Mouse (Mus musculus) spleen, adult 2 months (tissue): ENCODE measurements around the gene Ppm1b. TPM values are rescaled to one million over a fixed set of nuclear protein-coding genes. Genes with fewer than 3 reads are reported as not detected.

Source experiments
- DNase-seq, 2 experiments: peaks; one replicate each; pipeline versions ENCODE4 v3.0.0 to v3.0.0-alpha.2; 2012 to 2021; ENCODE audit warnings: low spot score in 2 of 2, low read depth in 1 of 2
- H3K27ac ChIP-seq: fragments of 200-500 bp; 2 replicates; pipeline ENCODE4 v1.5.1; 2012; ENCODE audit warnings: low read length, inconsistent platforms; ENCODE audit not compliant: insufficient read depth
- H3K27me3 ChIP-seq: fragments of 200-500 bp; 2 replicates; pipeline ENCODE4 v1.6.1; 2012; ENCODE audit warnings: mild to moderate bottlenecking, moderate library complexity, low read length, inconsistent platforms; ENCODE audit not compliant: control insufficient read depth, insufficient read depth
- H3K36me3 ChIP-seq: fragments of 200-500 bp; 2 replicates; pipeline ENCODE4 v1.6.1; 2012; ENCODE audit warnings: mild to moderate bottlenecking, low read length, inconsistent platforms; ENCODE audit not compliant: control insufficient read depth, insufficient read depth
- H3K4me1 ChIP-seq: fragments of 200-500 bp; 2 replicates; pipeline ENCODE4 v1.6.1; 2011; ENCODE audit warnings: inconsistent platforms; ENCODE audit not compliant: control insufficient read depth, insufficient read depth, insufficient read length
- H3K4me3 ChIP-seq: fragments of 200-500 bp; 2 replicates; pipeline ENCODE4 v1.5.1; 2011; ENCODE audit warnings: mild to moderate bottlenecking, inconsistent platforms; ENCODE audit not compliant: insufficient read depth, insufficient read length; ENCODE audit errors: extremely low read depth
- CTCF ChIP-seq: fragments of 200-500 bp; IDR thresholded peaks from 2 replicates; pipeline ENCODE4 v1.5.1; 2011; ENCODE audit warnings: mild to moderate bottlenecking, inconsistent platforms; ENCODE audit not compliant: insufficient read depth, insufficient read length, insufficient replicate concordance; ENCODE audit errors: extremely low read depth
- POLR2A ChIP-seq: fragments of 200-500 bp; IDR thresholded peaks from 2 replicates; pipeline ENCODE4 v1.6.1; 2011; ENCODE audit warnings: low read depth, low read length, inconsistent platforms
- WGBS: fragments of 180-500 bp; shearing (Covaris S2); methylation state at CpG from one replicate; pipeline ENCODE4 v1.1.7; 2018; 5-methylcytosine and 5-hydroxymethylcytosine counted together
- polyA plus RNA-seq: library from polyadenylated mRNA; depleted of rRNA; stranded (reverse); fragments of >200 nt; gene quantifications from 2 replicates; pipeline ENCODE4 v1.2.3, GENCODE M21; 2012

Gene Ppm1b
- polyA plus RNA-seq, 1 experiment, result 12.8 TPM

GRCm38 (mm10) chr17:84936301-84936700, 20.2 kb upstream of the Ppm1b start:
- Histone ChIP-seq H3K4me1 (no peaks in the 10 kb centered on the region), H3K36me3 (no peaks in the 10 kb centered on the region), H3K4me3 (no peak overlapping the region), H3K27me3 (no peaks in the 10 kb centered on the region), H3K27ac (no peak overlapping the region)
- TF ChIP-seq CTCF (no peak), POLR2A (no peak)
- WGBS, result 81% methylated on average over 9 of the region's 9 CpGs
- DNase-seq, result no peak

DNA sequence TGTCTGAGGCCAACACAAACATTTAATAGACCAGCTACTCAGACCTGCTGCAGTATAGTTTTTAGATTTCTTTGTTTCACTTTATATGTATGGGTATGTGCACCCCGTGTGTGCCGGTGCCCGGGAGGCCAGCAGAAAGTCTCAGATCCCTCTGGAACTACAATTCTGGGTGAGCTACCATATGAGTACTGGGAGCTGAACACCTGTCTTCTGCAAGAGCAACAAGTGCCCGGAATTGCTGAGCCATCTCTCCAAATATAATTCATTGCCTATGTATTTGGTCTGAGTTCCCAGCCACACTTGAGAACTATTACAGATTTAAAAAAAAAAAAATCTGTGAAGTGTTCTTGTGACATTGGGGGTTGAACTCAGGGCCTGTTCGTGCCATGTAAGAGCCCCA, 19.7 kb upstream of the Ppm1b start:
- no peaks in the 10 kb centered on the region for H3K4me1 ChIP-seq
- H3K27ac ChIP-seq, result no peak overlapping the region
- no peaks in the 10 kb centered on the region for H3K36me3 ChIP-seq
- no peak for TF ChIP-seq CTCF
- no peak for TF ChIP-seq POLR2A
- WGBS, result 96% methylated on average over 5 of the region's 5 CpGs
- no peaks in the 10 kb centered on the region for H3K27me3 ChIP-seq
- H3K4me3 ChIP-seq, result no peak overlapping the region
- no peak for DNase-seq

DNA sequence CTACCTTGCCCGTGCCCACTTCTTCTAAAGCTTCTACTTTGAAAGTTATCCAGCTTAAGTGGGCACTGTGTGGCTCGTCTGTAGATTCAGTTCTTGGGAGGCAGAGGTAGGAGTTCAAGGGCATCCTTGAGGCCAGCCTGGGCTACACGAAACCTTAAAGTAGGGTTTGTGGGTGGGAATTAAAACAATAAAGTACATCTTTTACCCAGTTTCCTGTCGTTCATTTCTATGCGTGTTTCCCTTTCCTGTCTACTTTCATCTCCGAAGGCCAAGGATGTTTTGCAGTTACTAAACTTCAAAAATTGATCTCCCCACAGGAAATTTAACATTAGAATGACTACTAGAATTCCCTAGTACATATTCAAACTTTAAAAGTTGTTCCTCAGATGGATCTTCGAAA, 19.3 kb upstream of the Ppm1b start:
- DNase-seq, result no peak
- Histone ChIP-seq H3K27me3 (no peaks in the 10 kb centered on the region), H3K36me3 (no peaks in the 10 kb centered on the region), H3K4me1 (no peaks in the 10 kb centered on the region), H3K4me3 (no peak overlapping the region), H3K27ac (no peak overlapping the region)
- no peak for TF ChIP-seq POLR2A
- TF ChIP-seq CTCF, result no peak
- 63% methylated on average over 7 of the region's 7 CpGs for WGBS

DNA sequence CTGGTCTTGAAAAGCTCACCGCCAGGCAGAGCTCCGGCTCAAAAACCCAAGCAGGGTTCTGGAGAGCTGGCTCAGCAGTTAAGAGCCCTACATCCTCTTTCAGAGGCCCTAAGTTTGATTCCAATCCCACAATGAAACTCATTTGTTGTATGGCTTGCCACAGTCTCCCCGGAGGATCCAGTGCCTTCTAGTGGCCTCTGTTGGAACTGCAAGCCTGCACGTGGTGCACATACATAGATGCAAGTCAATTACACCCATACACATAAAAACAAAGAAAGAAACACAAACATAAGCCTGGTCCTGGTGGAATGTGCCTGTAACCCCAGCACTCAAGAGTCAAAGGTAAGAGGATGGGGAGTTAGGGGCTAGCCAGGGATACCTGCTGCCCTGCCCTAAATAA, 18.3 kb upstream of the Ppm1b start:
- Histone ChIP-seq H3K27ac (no peak overlapping the region), H3K4me1 (no peaks in the 10 kb centered on the region), H3K36me3 (no peaks in the 10 kb centered on the region), H3K27me3 (no peaks in the 10 kb centered on the region), H3K4me3 (no peak overlapping the region)
- 97% methylated on average over 4 of the region's 4 CpGs for WGBS
- TF ChIP-seq CTCF (no peak), POLR2A (no peak)
- no peak for DNase-seq

DNA sequence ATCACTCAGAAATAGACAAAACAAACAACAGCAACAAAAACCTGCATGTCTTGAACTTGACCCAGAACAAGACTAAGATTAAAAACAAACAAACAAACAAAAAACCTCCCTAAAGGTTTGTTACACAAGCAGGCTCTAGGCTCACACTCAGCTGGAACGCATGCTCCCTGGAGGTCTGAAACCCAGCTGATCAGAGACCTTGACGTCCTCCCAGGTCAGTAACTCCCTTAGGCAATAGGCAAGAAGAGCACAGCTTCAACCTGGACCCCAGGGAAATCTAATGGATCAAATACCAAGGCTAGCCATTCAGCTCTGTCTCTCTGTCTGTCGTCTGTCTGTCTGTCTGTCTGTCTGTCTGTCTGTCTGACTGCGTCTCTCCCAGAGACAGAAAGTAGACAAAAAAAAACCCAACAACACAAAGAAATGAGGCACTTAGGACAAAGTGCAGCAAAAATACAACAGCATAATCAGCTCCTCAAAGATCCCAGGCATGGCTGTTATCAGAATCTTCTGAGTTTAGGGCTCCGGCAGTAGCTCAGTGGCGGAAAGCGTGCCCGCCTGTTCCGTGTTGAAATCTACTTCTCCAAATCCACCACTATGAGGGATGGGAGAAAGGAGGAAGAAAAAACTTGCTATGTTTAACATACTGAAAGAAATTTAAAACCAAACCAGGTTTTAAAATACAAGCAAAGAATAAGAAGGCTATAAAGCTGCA, 16.4 kb upstream of the Ppm1b start:
- no peak for DNase-seq
- Histone ChIP-seq H3K36me3 (no peaks in the 10 kb centered on the region), H3K27me3 (no peaks in the 10 kb centered on the region), H3K4me1 (no peaks in the 10 kb centered on the region), H3K4me3 (no peak overlapping the region), H3K27ac (no peak overlapping the region)
- no peak for TF ChIP-seq CTCF
- no peak for TF ChIP-seq POLR2A
- WGBS, result 71% methylated on average over 9 of the region's 9 CpGs

DNA sequence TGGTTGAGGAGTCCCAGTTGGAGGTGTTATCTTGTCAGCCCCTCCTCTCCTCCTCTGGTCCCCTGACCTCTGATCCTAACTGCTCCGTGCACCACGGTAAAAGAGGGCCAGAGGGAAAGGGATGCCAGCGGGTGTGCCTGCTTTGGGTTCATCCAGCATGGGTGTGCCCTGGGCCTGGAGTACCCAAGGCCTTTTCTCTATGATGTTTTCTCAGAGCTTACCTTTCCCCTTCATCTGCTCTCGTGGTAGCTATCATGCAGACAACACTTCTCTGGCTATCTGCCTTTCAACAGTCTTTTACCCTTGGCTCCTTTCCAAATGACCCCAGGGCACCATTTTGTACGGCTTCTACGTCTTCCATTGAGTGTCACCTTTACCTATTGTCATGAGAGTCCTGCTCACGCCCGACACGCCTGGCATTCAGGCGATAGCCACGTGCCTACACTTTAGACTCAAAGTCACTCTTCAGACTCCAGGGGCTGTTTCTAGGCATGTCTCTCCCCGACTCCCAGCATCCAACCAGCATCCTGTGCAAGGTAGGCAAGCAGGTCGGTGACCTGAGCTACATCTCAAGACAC, 15.2 kb upstream of the Ppm1b start:
- Histone ChIP-seq H3K4me3 (no peak overlapping the region), H3K27ac (no peak overlapping the region), H3K27me3 (no peaks in the 10 kb centered on the region), H3K4me1 (no peaks in the 10 kb centered on the region), H3K36me3 (no peaks in the 10 kb centered on the region)
- no peak for TF ChIP-seq CTCF
- TF ChIP-seq POLR2A, result no peak
- WGBS, result 90% methylated on average over 13 of the region's 13 CpGs
- DNase-seq, result no peak

DNA sequence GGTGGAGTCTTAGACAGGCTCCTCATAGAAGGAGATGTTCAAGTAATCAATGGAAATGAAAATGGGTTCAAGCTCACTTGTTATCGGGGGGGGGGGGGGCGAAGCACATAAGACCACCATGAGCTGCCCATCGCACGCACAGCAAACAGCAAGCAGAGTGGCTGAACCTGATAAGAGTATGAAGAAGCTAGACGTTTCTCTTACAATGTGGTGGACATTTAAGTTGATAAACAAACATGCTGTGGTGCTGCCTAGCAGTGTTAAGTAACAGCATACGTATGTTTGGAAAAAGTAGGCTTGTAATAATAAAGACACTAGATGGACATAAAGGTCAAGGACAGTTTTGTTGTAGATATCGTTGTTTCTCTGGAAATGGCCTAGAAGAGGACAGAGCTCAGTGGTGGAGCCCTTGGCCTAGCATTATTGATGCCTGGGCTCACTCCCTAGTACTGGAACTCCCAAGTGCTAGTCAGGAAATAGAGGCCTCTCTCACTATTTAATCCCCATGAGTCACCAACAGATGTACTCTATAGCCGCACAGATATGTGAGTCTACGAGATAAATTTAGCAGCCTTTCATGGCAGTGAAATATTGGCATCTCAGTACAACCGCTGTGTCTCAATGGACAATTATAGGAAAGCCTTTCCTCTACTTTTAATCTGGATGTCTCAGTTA, 14.0 kb upstream of the Ppm1b start:
- Histone ChIP-seq H3K36me3 (no peaks in the 10 kb centered on the region), H3K4me1 (no peaks in the 10 kb centered on the region), H3K4me3 (no peak overlapping the region), H3K27me3 (no peaks in the 10 kb centered on the region), H3K27ac (no peak overlapping the region)
- TF ChIP-seq POLR2A, result no peak
- no peak for TF ChIP-seq CTCF
- 80% methylated on average over 10 of the region's 10 CpGs for WGBS
- no peak for DNase-seq
